Mouse (Mus musculus) MEL-GATA-1-ER (cell line): ENCODE results near the gene Pusl1.

Experiments used
- DNase-seq: peaks from one replicate; pipeline ENCODE4 v3.0.0-alpha.2; 2012; ENCODE audit warnings: low read depth; ENCODE audit errors: extremely low read depth

The Pusl1 gene

GRCm38 (mm10) chr4:155843231-155843630 is 48.4 kb downstream of the Pusl1 start:
- no peak for DNase-seq

- no peak for DNase-seq
Measured at GRCm38 (mm10) chr4:155841651-155842270, 49.8 kb downstream of the Pusl1 start.

- peak; percentile 66 for DNase-seq
Measured at GRCm38 (mm10) chr4:155841003-155841454, 50.6 kb downstream of the Pusl1 start.

- no peak for DNase-seq
Measured at GRCm38 (mm10) chr4:155840076-155841002, 51.2 kb downstream of the Pusl1 start.

- no peak for DNase-seq
Measured at GRCm38 (mm10) chr4:155839483-155839910, 52.1 kb downstream of the Pusl1 start, which contains the start of gene Mxra8. TSS of gene Mxra8 (plus strand) at chr4:155839680.

GRCm38 (mm10) chr4:155838187-155839153 is 53.1 kb downstream of the Pusl1 start:
- DNase-seq = no peak
